Mouse (Mus musculus) hindbrain, embryonic 10.5 days (tissue): ENCODE measurements around the gene Neu1. TPM values are rescaled to one million over a fixed set of nuclear protein-coding genes. Genes with fewer than 3 reads are reported as not detected.

Source experiments
- DNase-seq: peaks from one replicate; pipeline ENCODE4 v3.0.0-alpha.2; 2017; ENCODE audit warnings: low spot score
- H3K27ac ChIP-seq: fragments of 300-500 bp; sonication (generic); 2 replicates; pipeline ENCODE4 v1.5.1; 2016; ENCODE audit warnings: mild to moderate bottlenecking, moderate library complexity
- H3K27me3 ChIP-seq: fragments of 300-500 bp; sonication (generic); 2 replicates; pipeline ENCODE4 v1.6.1; 2016; ENCODE audit warnings: mild to moderate bottlenecking; ENCODE audit not compliant: poor library complexity, insufficient read depth, severe bottlenecking
- H3K36me3 ChIP-seq: fragments of 300-500 bp; sonication (generic); 2 replicates; pipeline ENCODE4 v1.6.1; 2016; ENCODE audit warnings: mild to moderate bottlenecking, moderate library complexity
- H3K4me1 ChIP-seq: fragments of 300-500 bp; sonication (generic); replicated peaks from 2 replicates; pipeline ENCODE4 v1.6.1; 2016; ENCODE audit warnings: mild to moderate bottlenecking
- H3K4me3 ChIP-seq: fragments of 300-500 bp; sonication (generic); 2 replicates; pipeline ENCODE4 v1.5.1; 2016; ENCODE audit warnings: mild to moderate bottlenecking, moderate library complexity
- H3K9me3 ChIP-seq: fragments of 300-500 bp; sonication (generic); 2 replicates; pipeline ENCODE4 v1.6.1; 2016; ENCODE audit warnings: mild to moderate bottlenecking, moderate library complexity
- WGBS: fragments of 180-500 bp; shearing (Covaris S2); methylation state at CpG from one replicate; pipeline ENCODE4 v1.1.7; 2016; 5-methylcytosine and 5-hydroxymethylcytosine counted together
- polyA plus RNA-seq: library from polyadenylated mRNA; unstranded; fragments of >200 nt; fragmentation: Nextera tagmentation; extraction: Ambion mirVana; gene quantifications from 2 replicates; pipeline ENCODE4 v1.2.1, GENCODE M21; 2016

Neu1 gene
- polyA plus RNA-seq, 1 experiment from 2014 or later: 20.7 TPM

DNA sequence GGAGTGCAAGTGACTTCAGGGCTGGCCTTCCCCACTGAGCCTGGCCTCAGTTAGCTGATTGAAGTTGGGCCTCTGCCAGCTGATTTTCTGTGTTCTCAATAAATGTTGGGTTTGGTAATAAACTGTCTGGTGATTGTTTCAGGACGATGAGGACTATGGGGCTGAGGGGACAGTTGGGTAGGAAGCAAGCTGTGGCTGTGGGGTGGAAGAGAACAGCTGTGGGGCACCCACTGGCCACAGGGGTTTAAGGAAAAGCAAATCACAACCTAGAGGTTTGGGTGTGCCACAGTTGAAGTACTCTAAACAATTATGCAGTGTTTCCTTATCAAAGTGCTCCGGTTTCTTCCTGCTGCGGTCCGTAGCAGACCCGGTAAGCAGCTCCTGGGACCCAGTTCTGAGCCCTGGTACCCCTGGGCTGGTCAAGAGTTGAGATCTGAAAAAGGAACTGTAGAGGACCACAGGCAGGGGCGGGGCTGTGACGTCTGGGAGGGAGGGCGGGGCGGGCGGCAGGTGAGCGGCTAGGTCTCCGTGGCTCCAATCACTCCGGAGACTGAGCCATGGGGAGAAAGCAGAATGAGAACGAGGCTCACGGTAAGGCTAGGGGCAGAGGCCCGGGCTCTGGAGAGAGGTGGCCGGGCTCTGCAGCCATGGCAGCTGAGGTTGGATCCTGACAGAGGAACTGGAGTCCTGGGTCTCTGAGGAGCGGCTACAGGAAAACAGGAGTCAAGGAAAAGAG is 17.0 kb upstream of the Neu1 start, which contains the start of gene Slc44a4:
Gene Slc44a4 (plus strand): TSS at position 537 of the 736 bp plus-strand sequence.
- H3K4me3 ChIP-seq: peak within 1 kb of the TSS; percentile 14
- no peak for DNase-seq
- H3K27me3 ChIP-seq: no peaks in the 10 kb centered on the region
- no peaks in the 10 kb centered on the region for H3K9me3 ChIP-seq
- H3K36me3 ChIP-seq: peaks cover 56% of the 10 kb centered on the region
- WGBS: 39% methylated on average over 18 of the region's 18 CpGs
- peaks cover 22% of the 10 kb centered on the region for H3K4me1 ChIP-seq
- no peak within 1 kb of the TSS for H3K27ac ChIP-seq

DNA sequence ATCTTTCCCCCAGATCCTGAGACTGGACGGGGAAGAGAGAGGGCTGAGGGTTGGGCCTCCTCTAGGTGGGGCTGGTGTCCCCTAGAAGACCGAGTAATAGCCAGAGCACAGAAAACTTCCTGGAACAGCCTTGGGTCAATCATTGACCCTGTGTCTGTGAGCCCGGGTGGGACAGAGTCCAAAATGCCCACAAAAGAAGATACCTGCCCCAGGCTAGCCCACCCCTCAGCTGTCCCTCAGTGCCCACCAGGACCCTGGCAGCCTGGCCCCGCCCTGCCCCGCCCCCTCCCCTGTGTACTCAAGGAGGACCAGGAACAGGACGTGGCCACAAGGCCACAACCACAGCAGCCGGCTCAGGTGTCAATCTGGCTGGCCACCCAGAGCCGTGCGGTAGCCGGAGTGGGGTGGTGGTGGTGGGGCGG is 15.6 kb upstream of the Neu1 start:
- peaks cover 43% of the 10 kb centered on the region for H3K36me3 ChIP-seq
- no peaks in the 10 kb centered on the region for H3K9me3 ChIP-seq
- peak overlapping the region; percentile 14; the same call in 1 of the 2 replicates for H3K4me3 ChIP-seq
- peak; percentile 34 for DNase-seq
- H3K4me1 ChIP-seq: peaks cover 22% of the 10 kb centered on the region
- WGBS: 22% methylated on average over 11 of the region's 11 CpGs
- peak overlapping the region; percentile 30 for H3K27ac ChIP-seq
- H3K27me3 ChIP-seq: no peaks in the 10 kb centered on the region

GRCm38 (mm10) chr17:34916316-34916715 is 14.7 kb upstream of the Neu1 start:
- DNase-seq: no peak
- H3K36me3 ChIP-seq: peaks cover 34% of the 10 kb centered on the region
- no peaks in the 10 kb centered on the region for H3K27me3 ChIP-seq
- H3K4me1 ChIP-seq: peaks cover 22% of the 10 kb centered on the region
- H3K9me3 ChIP-seq: no peaks in the 10 kb centered on the region
- no peak overlapping the region for H3K4me3 ChIP-seq
- H3K27ac ChIP-seq: no peak overlapping the region
- 87% methylated on average over 5 of the region's 5 CpGs for WGBS

GRCm38 (mm10) chr17:34917188-34917587 is 13.9 kb upstream of the Neu1 start:
- no peaks in the 10 kb centered on the region for H3K27me3 ChIP-seq
- no peaks in the 10 kb centered on the region for H3K9me3 ChIP-seq
- H3K4me1 ChIP-seq: peaks cover 22% of the 10 kb centered on the region
- no peak overlapping the region for H3K4me3 ChIP-seq
- DNase-seq: no peak
- 82% methylated on average over 9 of the region's 9 CpGs for WGBS
- peaks cover 25% of the 10 kb centered on the region for H3K36me3 ChIP-seq
- H3K27ac ChIP-seq: no peak overlapping the region

DNA sequence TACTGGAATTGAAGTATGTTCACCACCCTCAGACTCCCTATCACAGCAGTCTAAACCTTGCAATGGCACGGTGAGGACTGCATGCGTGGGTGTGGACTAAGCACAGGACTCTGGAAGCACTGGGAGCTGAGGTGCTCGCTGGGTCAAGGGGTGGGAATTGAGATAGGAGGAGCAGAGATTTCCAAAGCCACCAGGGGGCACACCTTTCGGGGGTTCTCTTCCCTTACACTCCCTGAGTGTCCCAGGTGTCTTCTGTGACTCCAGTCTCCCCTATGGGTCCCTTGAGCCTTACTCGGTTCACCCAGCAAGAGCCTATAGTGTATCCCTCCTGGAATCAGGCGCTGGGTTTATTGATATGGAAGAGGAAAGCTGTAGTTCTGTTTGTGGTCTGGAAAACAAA is 8.1 kb upstream of the Neu1 start:
- WGBS: 51% methylated on average over 6 of the region's 6 CpGs
- Histone ChIP-seq H3K4me1 (no peaks in the 10 kb centered on the region), H3K4me3 (peak overlapping the region; percentile 2; the same call in 1 of the 2 replicates), H3K27me3 (no peaks in the 10 kb centered on the region), H3K9me3 (no peaks in the 10 kb centered on the region), H3K36me3 (no peaks in the 10 kb centered on the region), H3K27ac (no peak overlapping the region)
- DNase-seq: no peak

- no peak for DNase-seq
- H3K27ac ChIP-seq: no peak overlapping the region
- H3K4me3 ChIP-seq: no peak overlapping the region
- no peaks in the 10 kb centered on the region for H3K36me3 ChIP-seq
- WGBS: 73% methylated on average over 5 of the region's 5 CpGs
- no peaks in the 10 kb centered on the region for H3K27me3 ChIP-seq
- no peaks in the 10 kb centered on the region for H3K9me3 ChIP-seq
- H3K4me1 ChIP-seq: no peaks in the 10 kb centered on the region
These were observed 6.8 kb upstream of the Neu1 start for GRCm38 (mm10) chr17:34924258-34924657.

DNA sequence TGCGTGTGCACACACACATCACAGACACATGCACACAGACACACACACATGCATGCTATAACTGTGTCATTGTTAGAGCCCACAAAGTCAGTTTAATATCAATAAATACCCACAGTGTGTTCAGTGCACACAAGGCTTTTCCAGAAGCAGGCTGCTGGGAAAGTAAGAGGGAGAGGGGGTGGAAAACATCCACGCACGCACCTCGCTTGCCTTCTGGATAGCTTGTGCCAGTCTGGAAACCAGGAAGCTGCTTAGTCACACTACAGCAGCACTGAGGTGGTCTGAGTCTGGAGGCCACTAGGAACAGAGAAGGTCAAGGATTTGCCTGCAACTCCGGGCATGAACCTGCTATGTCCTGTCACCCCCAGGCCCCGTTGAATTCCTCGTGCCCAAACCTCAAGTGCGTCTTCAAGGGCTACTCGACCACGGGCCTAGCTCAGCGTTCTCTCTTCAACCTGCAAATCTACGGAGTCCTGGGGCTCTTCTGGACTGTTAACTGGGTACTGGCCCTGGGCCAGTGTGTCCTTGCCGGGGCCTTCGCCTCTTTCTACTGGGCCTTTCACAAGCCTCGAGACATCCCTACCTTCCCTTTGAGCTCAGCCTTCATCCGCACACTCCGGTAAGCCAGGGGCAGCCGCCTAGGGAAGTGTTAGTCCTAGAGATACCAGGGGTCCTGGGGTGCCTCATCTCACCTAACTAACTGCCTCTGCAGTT is 3.6 kb upstream of the Neu1 start:
- 88% methylated on average over 18 of the region's 18 CpGs for WGBS
- DNase-seq: no peak
- no peaks in the 10 kb centered on the region for H3K27me3 ChIP-seq
- H3K4me3 ChIP-seq: no peak overlapping the region
- H3K9me3 ChIP-seq: no peaks in the 10 kb centered on the region
- H3K27ac ChIP-seq: no peak overlapping the region
- no peaks in the 10 kb centered on the region for H3K36me3 ChIP-seq
- H3K4me1 ChIP-seq: peaks cover 14% of the 10 kb centered on the region

DNA sequence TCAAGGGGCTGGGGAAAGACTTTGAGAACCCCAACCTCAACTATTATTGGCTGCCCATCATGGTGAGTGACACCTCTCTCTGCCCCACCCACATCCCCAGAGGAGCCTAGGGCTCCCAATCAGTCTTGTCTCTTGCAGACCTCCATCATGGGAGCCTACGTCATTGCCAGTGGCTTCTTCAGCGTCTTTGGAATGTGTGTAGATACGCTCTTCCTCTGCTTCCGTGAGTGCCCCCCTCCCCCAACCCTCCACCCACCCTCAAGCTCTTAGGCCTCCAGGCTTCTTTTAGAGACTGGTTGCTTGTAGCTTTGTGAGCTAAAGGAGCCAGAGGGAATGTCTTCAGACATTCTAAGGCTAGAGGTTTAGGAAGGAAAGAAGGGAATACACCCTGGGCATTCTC is 2.2 kb upstream of the Neu1 start:
- H3K4me1 ChIP-seq: peaks cover 16% of the 10 kb centered on the region
- WGBS: 78% methylated on average over 4 of the region's 4 CpGs
- H3K27ac ChIP-seq: no peak overlapping the region
- H3K4me3 ChIP-seq: no peak overlapping the region
- no peak for DNase-seq
- no peaks in the 10 kb centered on the region for H3K36me3 ChIP-seq
- H3K27me3 ChIP-seq: no peaks in the 10 kb centered on the region
- H3K9me3 ChIP-seq: no peaks in the 10 kb centered on the region

- Histone ChIP-seq H3K36me3 (peaks cover 15% of the 10 kb centered on the region), H3K27me3 (no peaks in the 10 kb centered on the region), H3K9me3 (no peaks in the 10 kb centered on the region), H3K4me3 (peak overlapping the region; percentile 68), H3K27ac (peak overlapping the region; percentile 86), H3K4me1 (peaks cover 31% of the 10 kb centered on the region)
- 17% methylated on average over 14 of the region's 14 CpGs for WGBS
- DNase-seq: peak; percentile 28
These were observed 664 bp downstream of the Neu1 start for GRCm38 (mm10) chr17:34931735-34932098.

GRCm38 (mm10) chr17:34932287-34932686 is 1.2 kb downstream of the Neu1 start:
- H3K9me3 ChIP-seq: no peaks in the 10 kb centered on the region
- H3K27me3 ChIP-seq: no peaks in the 10 kb centered on the region
- peaks cover 15% of the 10 kb centered on the region for H3K36me3 ChIP-seq
- no peak for DNase-seq
- H3K4me1 ChIP-seq: peaks cover 31% of the 10 kb centered on the region
- H3K4me3 ChIP-seq: peak overlapping the region; percentile 68
- no peak overlapping the region for H3K27ac ChIP-seq
- 90% methylated on average over 8 of the region's 8 CpGs for WGBS

DNA sequence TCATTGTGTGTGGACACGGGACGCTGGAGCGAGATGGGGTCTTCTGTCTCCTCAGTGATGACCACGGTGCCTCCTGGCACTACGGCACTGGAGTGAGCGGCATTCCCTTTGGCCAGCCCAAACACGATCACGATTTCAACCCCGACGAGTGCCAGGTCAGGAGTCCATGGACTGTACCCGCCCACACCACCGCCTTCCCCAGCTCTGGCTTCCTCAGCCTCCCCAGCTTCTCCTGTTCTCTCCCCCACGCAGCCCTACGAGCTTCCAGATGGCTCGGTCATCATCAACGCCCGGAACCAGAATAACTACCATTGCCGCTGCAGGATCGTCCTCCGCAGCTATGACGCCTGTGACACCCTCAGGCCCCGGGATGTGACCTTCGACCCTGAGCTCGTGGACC is 3.0 kb downstream of the Neu1 start:
- peak overlapping the region; percentile 43; the same call in 1 of the 2 replicates for H3K27ac ChIP-seq
- H3K4me1 ChIP-seq: peaks cover 31% of the 10 kb centered on the region
- 60% methylated on average over 24 of the region's 24 CpGs for WGBS
- no peaks in the 10 kb centered on the region for H3K9me3 ChIP-seq
- H3K36me3 ChIP-seq: peaks cover 15% of the 10 kb centered on the region
- no peak for DNase-seq
- no peaks in the 10 kb centered on the region for H3K27me3 ChIP-seq
- peak overlapping the region; percentile 16; the same call in 1 of the 2 replicates for H3K4me3 ChIP-seq

DNA sequence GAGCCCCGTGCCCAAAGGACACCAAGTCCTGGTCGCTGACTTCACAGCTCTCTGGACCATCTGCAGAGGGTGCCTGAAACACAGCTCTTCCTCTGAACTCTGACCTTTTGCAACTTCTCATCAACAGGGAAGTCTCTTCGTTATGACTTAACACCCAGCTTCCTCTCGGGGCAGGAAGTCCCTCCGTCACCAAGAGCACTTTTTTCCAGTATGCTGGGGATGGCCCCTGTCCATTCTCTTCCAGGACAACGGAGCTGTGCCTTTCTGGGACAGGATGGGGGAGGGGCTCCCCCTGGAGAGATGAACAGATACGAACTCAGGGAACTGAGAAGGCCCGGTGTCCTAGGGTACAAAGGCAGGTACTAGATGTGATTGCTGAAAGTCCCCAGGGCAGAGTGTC is 3.8 kb downstream of the Neu1 start:
- WGBS: 48% methylated on average over 8 of the region's 8 CpGs
- Histone ChIP-seq H3K36me3 (peaks cover 15% of the 10 kb centered on the region), H3K4me3 (peak overlapping the region; percentile 16; the same call in 1 of the 2 replicates)

DNA sequence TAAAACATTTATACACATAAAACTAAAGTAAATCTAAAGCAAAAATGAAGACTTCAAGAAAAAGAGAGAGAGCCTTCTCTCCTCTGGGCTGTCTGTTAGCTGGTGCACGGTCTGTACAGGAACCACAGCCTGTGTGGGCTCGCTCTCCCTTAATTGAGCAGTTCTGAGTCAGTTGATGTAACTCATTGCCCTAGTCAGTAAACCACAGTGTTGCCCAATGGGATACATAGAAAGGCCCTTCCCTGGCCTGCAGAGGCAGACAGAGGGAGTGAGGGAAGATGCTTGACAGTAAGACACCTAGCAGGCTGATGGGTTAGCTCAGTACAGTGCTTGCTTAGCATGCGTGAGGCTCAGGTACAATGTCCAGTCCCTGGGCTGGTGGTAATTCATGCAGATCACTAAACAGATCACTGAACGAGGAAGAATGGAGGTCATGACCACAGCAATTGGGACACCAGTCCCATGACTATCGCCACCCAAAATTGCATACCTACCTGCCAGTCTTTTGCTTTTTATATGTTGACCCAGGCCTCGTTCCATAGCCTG is 7.0 kb downstream of the Neu1 start:
- peaks cover 15% of the 10 kb centered on the region for H3K36me3 ChIP-seq
- DNase-seq: no peak
- H3K27me3 ChIP-seq: no peaks in the 10 kb centered on the region
- WGBS: 85% methylated on average over 6 of the region's 6 CpGs
- no peaks in the 10 kb centered on the region for H3K9me3 ChIP-seq
- H3K4me3 ChIP-seq: no peak overlapping the region
- H3K4me1 ChIP-seq: peaks cover 26% of the 10 kb centered on the region
- H3K27ac ChIP-seq: no peak overlapping the region

More for the DNA sequence above, 3.8 kb downstream of the Neu1 start:
- peak overlapping the region; percentile 43; the same call in 1 of the 2 replicates for H3K27ac ChIP-seq
- no peak for DNase-seq
- H3K4me1 ChIP-seq: peaks cover 31% of the 10 kb centered on the region
- no peaks in the 10 kb centered on the region for H3K9me3 ChIP-seq
- no peaks in the 10 kb centered on the region for H3K27me3 ChIP-seq
